Mouse (Mus musculus) limb, embryonic 12.5 days (tissue): Measurements from ENCODE around the gene 5031439G07Rik. TPM values are rescaled to one million over a fixed set of nuclear protein-coding genes. Genes with fewer than 3 reads are reported as not detected.

Source experiments
- ATAC-seq: fragments of 200-750 bp; cut with Nextera tagmentation; 2 replicates; pipeline ENCODE4 v1.8.0; 2017; ENCODE audit warnings: low read depth, moderate TSS enrichment; ENCODE audit not compliant: insufficient number of reproducible peaks, insufficient read depth, low FRiP score, low TSS enrichment
- H3K27ac ChIP-seq: fragments of 300-500 bp; sonication (generic); 2 replicates; pipeline ENCODE4 v1.5.1; 2016; ENCODE audit warnings: mild to moderate bottlenecking, moderate library complexity
- H3K27me3 ChIP-seq: fragments of 300-500 bp; sonication (generic); 2 replicates; pipeline ENCODE4 v1.6.1; 2016; ENCODE audit warnings: mild to moderate bottlenecking, moderate library complexity
- H3K36me3 ChIP-seq: fragments of 300-500 bp; sonication (generic); 2 replicates; pipeline ENCODE4 v1.6.1; 2016; ENCODE audit warnings: mild to moderate bottlenecking, moderate library complexity
- H3K4me1 ChIP-seq: fragments of 300-500 bp; sonication (generic); replicated peaks from 2 replicates; pipeline ENCODE4 v1.6.1; 2016
- H3K4me2 ChIP-seq: fragments of 300-500 bp; sonication (generic); 2 replicates; pipeline ENCODE4 v1.6.1; 2016; ENCODE audit warnings: mild to moderate bottlenecking, moderate library complexity
- H3K4me3 ChIP-seq: fragments of 300-500 bp; sonication (generic); replicated peaks from 2 replicates; pipeline ENCODE4 v1.5.1; 2016; ENCODE audit warnings: mild to moderate bottlenecking
- H3K9ac ChIP-seq: fragments of 300-500 bp; sonication (generic); replicated peaks from 2 replicates; pipeline ENCODE4 v1.6.1; 2016; ENCODE audit warnings: mild to moderate bottlenecking, moderate library complexity
- H3K9me3 ChIP-seq: fragments of 300-500 bp; sonication (generic); 2 replicates; pipeline ENCODE4 v1.6.1; 2016; ENCODE audit warnings: mild to moderate bottlenecking, moderate library complexity
- WGBS: fragments of 180-500 bp; shearing (Covaris S2); methylation state at CpG from one replicate; pipeline ENCODE4 v1.1.7; 2016; 5-methylcytosine and 5-hydroxymethylcytosine counted together
- polyA plus RNA-seq: library from polyadenylated mRNA; unstranded; fragments of >200 nt; fragmentation: Nextera tagmentation; extraction: Ambion mirVana; gene quantifications from 2 replicates; pipeline ENCODE4 v1.2.1, GENCODE M21; 2016

Gene 5031439G07Rik
- polyA plus RNA-seq, 1 experiment from 2014 or later, result 10.1 TPM

DNA sequence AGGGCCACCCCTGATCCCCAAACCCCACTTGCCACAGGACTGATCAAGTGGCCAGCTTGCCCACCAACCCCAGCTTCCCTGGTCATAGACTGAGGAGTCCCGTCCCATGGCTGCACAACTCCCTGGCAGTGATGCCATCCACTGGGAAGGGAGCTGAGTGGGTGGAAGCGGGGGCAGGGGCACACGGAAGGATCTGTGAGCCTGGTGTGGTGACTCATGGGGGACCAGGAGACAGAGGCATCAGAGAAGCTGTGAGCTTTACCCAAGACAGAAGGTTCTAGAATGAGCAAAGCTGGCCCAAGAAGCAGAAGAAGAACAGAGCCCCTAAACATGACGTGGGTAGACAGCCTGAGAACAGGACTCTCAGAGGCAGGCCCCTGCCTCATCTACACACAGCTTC, 38.3 kb downstream of the 5031439G07Rik start:
- WGBS, result 81% methylated on average over 4 of the region's 4 CpGs
- H3K9ac ChIP-seq, result no peak overlapping the region
- peaks cover 73% of the 10 kb centered on the region for H3K36me3 ChIP-seq
- no peak overlapping the region for H3K4me3 ChIP-seq
- H3K9me3 ChIP-seq, result no peaks in the 10 kb centered on the region
- H3K27me3 ChIP-seq, result no peaks in the 10 kb centered on the region
- ATAC-seq, result no peak
- no peak overlapping the region for H3K27ac ChIP-seq
- H3K4me1 ChIP-seq, result no peaks in the 10 kb centered on the region
- H3K4me2 ChIP-seq, result no peak overlapping the region

DNA sequence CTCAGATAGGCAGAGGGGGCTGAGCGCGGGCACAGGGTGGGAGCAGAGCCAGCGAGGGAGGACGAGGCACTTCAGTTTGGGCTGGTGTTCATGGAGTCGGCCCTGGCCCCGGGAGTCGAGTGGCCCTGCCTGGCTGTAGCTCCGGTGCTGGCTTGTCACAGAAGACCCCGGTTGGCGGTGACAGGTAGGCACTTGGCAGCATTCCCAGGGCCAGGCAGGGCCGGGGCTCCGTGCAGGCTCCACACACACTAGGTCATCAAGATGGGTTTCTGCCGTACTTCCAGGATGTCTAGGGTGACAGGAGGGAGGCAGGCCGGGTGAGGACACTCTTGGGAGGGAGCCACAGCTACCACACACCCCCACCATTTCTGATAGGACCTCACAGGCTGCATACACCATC, 39.4 kb downstream of the 5031439G07Rik start:
- ATAC-seq, result no peak
- no peaks in the 10 kb centered on the region for H3K4me1 ChIP-seq
- WGBS, result 92% methylated on average over 14 of the region's 14 CpGs
- peaks cover 64% of the 10 kb centered on the region for H3K36me3 ChIP-seq
- H3K27ac ChIP-seq, result no peak overlapping the region
- H3K27me3 ChIP-seq, result no peaks in the 10 kb centered on the region
- H3K4me3 ChIP-seq, result no peak overlapping the region
- H3K4me2 ChIP-seq, result no peak overlapping the region
- H3K9ac ChIP-seq, result no peak overlapping the region
- H3K9me3 ChIP-seq, result no peaks in the 10 kb centered on the region

DNA sequence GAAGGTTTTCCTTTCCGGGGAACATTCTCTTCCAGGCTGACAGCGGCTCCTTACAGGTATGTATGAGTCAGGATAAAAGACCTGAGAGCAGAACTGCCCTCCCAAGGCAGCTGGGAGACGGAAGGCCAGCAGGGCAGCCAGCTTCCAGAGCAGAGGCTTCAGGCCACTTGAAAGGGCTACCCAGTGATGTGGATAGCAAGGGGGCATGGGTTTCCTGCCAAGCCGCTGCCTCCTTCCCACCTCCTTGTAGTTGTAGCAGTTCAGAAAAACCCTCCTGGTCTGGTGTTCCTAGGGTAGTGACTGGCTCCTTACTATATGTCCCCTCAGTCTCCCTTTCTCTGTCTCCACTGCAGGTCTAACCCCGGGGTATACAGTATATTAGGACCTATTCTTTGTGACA, 44.0 kb downstream of the 5031439G07Rik start:
- 79% methylated on average over 5 of the region's 5 CpGs for WGBS
- H3K27ac ChIP-seq, result peak overlapping the region; percentile 42; the same call in 1 of the 2 replicates

DNA sequence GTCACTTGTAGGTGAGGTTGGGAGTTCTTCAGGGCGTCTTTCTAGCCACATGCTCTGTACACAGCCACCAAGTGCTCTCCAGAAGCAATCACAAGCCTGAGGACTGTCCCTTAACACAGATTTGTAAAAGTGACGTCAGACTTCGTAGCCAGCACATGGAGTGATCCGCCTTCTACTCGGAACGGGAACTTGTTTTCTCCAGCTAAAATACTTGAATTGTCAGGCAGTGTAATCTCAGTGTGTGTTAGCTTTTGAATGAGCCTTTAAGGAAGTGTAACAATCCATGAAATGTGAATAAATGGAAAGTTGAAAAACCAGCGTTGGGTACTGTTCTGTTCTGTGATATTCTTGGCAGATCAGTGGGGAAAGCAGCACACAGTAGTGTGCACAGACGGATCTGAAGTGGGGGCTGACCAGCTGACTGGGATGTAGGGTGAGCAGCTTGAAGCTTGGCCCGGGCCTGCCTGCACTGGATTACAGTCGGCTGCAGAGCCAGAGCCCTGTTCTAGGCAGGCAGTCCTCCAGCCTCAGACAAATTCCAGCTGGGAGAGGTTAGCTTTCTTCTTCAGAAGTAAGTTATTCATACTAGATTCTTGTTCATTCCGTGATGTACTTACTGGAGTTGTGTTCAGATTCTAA, 45.6 kb downstream of the 5031439G07Rik start:
- H3K36me3 ChIP-seq, result peaks cover 61% of the 10 kb centered on the region
- 81% methylated on average over 11 of the region's 11 CpGs for WGBS
- no peak for ATAC-seq

More for the DNA sequence above, 44.0 kb downstream of the 5031439G07Rik start:
- no peak for ATAC-seq
- Histone ChIP-seq H3K27me3 (no peaks in the 10 kb centered on the region), H3K4me3 (no peak overlapping the region), H3K9ac (no peak overlapping the region), H3K4me1 (no peaks in the 10 kb centered on the region), H3K9me3 (no peaks in the 10 kb centered on the region), H3K4me2 (no peak overlapping the region), H3K36me3 (peaks cover 60% of the 10 kb centered on the region)

DNA sequence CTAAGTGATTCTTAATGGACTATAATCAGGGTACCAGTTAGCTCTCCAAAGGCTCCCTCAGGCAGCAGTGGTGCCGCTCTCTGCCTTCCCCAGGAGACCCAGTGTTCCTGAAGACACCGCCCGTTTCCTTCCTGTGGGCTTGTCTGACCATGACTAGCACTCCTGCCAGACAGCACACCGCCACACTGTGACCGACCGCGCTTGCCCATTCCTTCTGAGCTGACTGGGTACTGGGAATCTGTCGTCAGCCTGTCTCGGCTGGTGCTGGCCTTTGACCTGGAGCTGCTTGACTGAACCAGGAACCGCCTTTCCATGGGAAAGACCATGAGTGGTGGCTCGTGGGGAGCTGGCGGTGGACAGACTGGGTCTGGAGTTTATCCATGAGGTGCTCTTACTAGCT, 48.2 kb downstream of the 5031439G07Rik start:
- H3K27me3 ChIP-seq, result no peaks in the 10 kb centered on the region
- no peaks in the 10 kb centered on the region for H3K9me3 ChIP-seq
- no peak overlapping the region for H3K9ac ChIP-seq
- H3K4me1 ChIP-seq, result no peaks in the 10 kb centered on the region
- no peak overlapping the region for H3K4me2 ChIP-seq
- peaks cover 85% of the 10 kb centered on the region for H3K36me3 ChIP-seq
- no peak overlapping the region for H3K4me3 ChIP-seq
- H3K27ac ChIP-seq, result no peak overlapping the region
- WGBS, result 76% methylated on average over 12 of the region's 12 CpGs
- no peak for ATAC-seq

More for the DNA sequence above, 45.6 kb downstream of the 5031439G07Rik start:
- Histone ChIP-seq H3K4me3 (no peak overlapping the region), H3K9ac (no peak overlapping the region), H3K4me2 (no peak overlapping the region), H3K4me1 (no peaks in the 10 kb centered on the region), H3K27ac (no peak overlapping the region), H3K27me3 (no peaks in the 10 kb centered on the region), H3K9me3 (no peaks in the 10 kb centered on the region)

DNA sequence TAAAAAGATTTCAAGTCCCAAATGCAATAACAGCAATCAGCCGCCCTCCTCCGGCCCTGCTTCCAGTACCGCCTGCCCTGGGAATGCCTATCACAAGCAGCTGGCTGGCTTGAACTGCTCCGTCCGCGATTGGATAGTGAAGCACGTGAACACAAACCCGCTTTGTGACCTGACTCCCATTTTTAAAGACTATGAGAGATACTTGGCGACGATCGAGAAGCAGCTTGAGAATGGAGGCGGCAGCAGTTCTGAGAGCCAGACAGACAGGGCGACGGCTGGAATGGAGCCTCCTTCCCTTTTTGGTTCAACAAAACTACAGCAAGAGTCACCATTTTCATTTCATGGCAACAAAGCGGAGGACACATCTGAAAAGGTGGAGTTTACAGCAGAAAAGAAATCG, 53.5 kb downstream of the 5031439G07Rik start:
- H3K36me3 ChIP-seq, result peaks cover 99% of the 10 kb centered on the region
- 92% methylated on average over 16 of the region's 16 CpGs for WGBS
- no peak for ATAC-seq

DNA sequence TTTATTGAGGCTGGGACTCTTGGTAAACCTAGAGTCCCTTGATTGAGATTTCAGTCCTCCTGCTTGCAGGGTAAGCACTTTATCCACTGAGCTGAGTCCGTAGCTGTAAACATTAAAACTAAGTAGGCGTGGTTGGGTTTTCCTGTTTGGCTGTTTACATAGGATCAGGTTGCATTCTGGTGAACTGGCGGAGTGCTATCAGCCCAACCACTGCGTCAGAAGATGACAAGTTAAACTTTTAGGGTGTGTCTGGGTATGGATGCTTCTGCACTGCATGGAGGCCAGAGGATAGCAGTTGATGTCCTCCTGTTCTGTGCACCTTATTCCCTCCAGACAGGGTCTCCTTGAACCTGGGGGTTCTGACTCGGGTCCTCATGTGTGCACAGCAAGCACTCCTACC, 56.0 kb downstream of the 5031439G07Rik start:
- no peak overlapping the region for H3K9ac ChIP-seq
- H3K4me1 ChIP-seq, result no peaks in the 10 kb centered on the region
- no peak for ATAC-seq
- no peak overlapping the region for H3K4me2 ChIP-seq
- peaks cover 97% of the 10 kb centered on the region for H3K36me3 ChIP-seq
- H3K9me3 ChIP-seq, result no peaks in the 10 kb centered on the region
- no peak overlapping the region for H3K27ac ChIP-seq
- H3K27me3 ChIP-seq, result no peaks in the 10 kb centered on the region
- 52% methylated on average over 5 of the region's 5 CpGs for WGBS
- no peak overlapping the region for H3K4me3 ChIP-seq

More for the DNA sequence above, 53.5 kb downstream of the 5031439G07Rik start:
- no peaks in the 10 kb centered on the region for H3K9me3 ChIP-seq
- no peak overlapping the region for H3K4me2 ChIP-seq
- no peak overlapping the region for H3K27ac ChIP-seq
- H3K27me3 ChIP-seq, result no peaks in the 10 kb centered on the region
- H3K4me3 ChIP-seq, result no peak overlapping the region
- no peaks in the 10 kb centered on the region for H3K4me1 ChIP-seq
- H3K9ac ChIP-seq, result no peak overlapping the region

DNA sequence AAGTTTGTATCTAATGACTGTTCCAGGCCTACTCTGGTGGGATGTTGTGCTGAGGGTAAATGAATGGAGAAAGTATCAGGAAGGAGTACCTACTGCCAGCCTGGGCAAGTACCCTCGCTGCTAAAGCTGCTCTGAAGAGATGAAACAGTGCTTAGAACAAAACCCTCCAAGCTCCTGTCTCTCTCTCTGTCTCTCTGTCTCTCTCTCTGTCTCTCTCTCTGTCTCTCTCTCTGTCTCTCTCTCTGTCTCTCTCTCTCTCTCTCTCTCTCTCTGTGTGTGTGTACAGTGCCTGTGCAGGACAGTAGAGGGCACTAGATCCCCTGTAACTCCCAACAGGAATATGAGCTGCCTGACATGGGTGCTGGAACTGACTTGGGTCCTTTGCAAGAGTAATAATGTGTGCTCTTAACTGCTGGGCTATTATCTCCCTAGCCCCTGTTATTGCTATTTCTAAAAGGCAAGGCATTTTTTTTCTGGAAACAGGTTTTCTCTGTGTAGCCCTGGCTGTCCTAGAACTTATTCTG, 62.8 kb downstream of the 5031439G07Rik start:
- H3K4me1 ChIP-seq, result peaks cover 27% of the 10 kb centered on the region
- H3K27ac ChIP-seq, result no peak overlapping the region
- WGBS, result 93% methylated on average over 1 of the region's 1 CpGs
- H3K27me3 ChIP-seq, result no peaks in the 10 kb centered on the region
- no peaks in the 10 kb centered on the region for H3K9me3 ChIP-seq
- no peak overlapping the region for H3K4me3 ChIP-seq
- no peak for ATAC-seq
- H3K4me2 ChIP-seq, result peak overlapping the region; percentile 86
- no peak overlapping the region; the same call in 1 of the 2 replicates for H3K9ac ChIP-seq
- H3K36me3 ChIP-seq, result peaks cover 33% of the 10 kb centered on the region

DNA sequence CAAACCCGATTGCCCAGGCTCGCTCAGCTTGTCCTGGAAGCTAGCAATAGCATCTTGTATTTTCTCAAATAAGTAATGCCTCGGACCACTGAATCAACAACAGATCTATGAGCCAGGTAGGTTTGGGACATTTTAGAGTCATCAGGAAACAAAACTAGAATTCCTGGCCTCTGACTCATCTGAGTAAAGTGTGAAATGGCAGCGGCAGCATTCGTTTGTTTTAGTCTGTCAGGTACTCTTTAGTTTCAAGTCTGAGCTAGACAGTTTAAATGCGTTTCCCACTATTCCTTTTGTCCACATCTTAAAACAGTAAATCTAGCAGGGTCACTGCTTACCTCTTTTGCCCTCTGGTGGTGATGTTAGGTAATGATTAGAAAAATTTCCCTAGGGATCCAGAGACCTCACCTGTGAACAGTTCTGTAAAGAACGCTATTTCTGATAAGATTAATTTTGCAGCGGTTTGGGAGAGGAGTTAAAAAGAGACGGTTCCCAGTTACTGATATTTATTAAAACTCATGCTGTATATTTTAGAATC, 63.5 kb downstream of the 5031439G07Rik start:
- peak overlapping the region; percentile 34; the same call in 1 of the 2 replicates for H3K9ac ChIP-seq
- no peaks in the 10 kb centered on the region for H3K9me3 ChIP-seq
- H3K4me3 ChIP-seq, result peak overlapping the region; percentile 99
- peaks cover 26% of the 10 kb centered on the region for H3K36me3 ChIP-seq
- H3K27ac ChIP-seq, result 0 out of 2 replicates have a peak overlapping the region, but pooled peaks have one; percentile 64
- WGBS, result 18% methylated on average over 9 of the region's 9 CpGs
- peak overlapping the region; percentile 86 for H3K4me2 ChIP-seq
- no peaks in the 10 kb centered on the region for H3K27me3 ChIP-seq
- ATAC-seq, result no peak
- H3K4me1 ChIP-seq, result peaks cover 27% of the 10 kb centered on the region

DNA sequence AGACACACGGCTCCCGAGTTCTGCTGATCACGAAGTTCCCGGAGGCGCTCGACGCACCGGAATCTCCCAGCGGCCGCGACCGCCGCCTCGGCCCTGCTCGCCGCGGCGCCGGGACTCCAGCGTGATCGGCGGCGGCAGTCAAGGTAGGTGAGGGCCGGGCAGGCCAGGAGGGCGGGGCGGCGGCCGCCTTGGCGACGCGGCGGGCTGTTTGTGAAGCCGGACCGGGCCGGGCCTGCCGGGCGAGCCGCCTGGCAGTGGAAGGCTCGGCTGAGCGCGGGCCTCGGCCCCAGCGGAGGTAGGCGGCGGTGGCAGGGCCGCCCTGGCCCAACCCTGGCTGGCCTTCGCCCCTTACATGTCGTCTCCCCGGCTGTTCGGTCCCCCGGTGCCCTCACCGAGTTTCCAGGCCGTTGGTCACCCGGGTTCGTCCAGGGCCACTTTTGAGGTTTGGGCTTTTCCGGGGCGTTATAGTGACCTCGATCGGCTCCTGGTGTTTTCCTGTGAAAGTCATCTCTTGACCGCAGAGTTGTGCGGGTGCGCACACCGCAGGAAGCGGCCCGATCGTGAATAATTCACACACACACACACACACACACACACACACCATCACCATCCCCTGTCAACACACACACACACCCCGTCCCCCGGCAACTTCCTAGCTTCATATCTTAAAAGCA, 64.7 kb downstream of the 5031439G07Rik start:
- H3K27ac ChIP-seq, result peak overlapping the region; percentile 98

GRCm38 (mm10) chr15:84922884-84923507, 65.4 kb downstream of the 5031439G07Rik start, which contains the start of gene Nup50:
Gene Nup50, plus strand, starts transcription at chr15:84923411.
- Histone ChIP-seq H3K9ac (peak within 1 kb of the TSS; percentile 98), H3K4me3 (peak within 1 kb of the TSS; percentile 99), H3K9me3 (no peaks in the 10 kb centered on the region), H3K27ac (peak within 1 kb of the TSS; percentile 98), H3K27me3 (no peaks in the 10 kb centered on the region), H3K4me1 (peaks cover 27% of the 10 kb centered on the region), H3K36me3 (peaks cover 9% of the 10 kb centered on the region), H3K4me2 (peak within 1 kb of the TSS; percentile 86)
- peak; percentile 91 for ATAC-seq
- WGBS, result under 1% methylated on average over 60 of the region's 60 CpGs

More for the DNA sequence above, 64.7 kb downstream of the 5031439G07Rik start:
- H3K9me3 ChIP-seq, result no peaks in the 10 kb centered on the region
- peaks cover 14% of the 10 kb centered on the region for H3K36me3 ChIP-seq
- H3K4me1 ChIP-seq, result peaks cover 27% of the 10 kb centered on the region
- peak; percentile 69 for ATAC-seq
- H3K27me3 ChIP-seq, result no peaks in the 10 kb centered on the region
- under 1% methylated on average over 60 of the region's 68 CpGs for WGBS
- H3K4me2 ChIP-seq, result peak overlapping the region; percentile 86
- peak overlapping the region; percentile 98 for H3K9ac ChIP-seq
- peak overlapping the region; percentile 99 for H3K4me3 ChIP-seq
